Mouse (Mus musculus): ENCODE data around the gene Sez6l2. TPM values are rescaled to one million over a fixed set of nuclear protein-coding genes. Genes with fewer than 3 reads are reported as not detected.

Sez6l2 gene
- total RNA-seq, 2 experiments from 2014 or later: 0.33 to 2.9 TPM

DNA sequence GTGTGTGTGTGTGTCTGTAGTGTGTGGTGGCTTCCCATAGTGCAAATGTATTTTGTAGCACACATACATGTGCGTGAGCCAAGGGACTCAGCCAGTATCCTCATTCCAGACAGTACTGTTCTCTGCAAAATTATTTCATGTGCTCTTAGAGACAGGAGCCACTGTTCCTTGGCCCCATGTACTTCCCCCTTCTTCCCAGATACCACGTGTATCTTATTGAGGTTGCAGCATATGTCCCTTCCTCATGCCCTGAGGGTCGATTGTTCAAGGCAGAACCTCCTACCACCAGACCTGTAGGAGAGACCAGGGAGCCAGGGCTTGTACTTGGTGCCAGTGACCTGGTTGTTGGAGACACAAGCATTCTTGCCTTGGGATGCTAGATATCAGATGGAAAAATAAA lies 4.8 kb downstream of the Sez6l2 start:
- ATAC-seq (ENCODE audit: poor library complexity, severe bottlenecking): no peak

- peak; percentile 33 for ATAC-seq (ENCODE audit: poor library complexity, severe bottlenecking)
These were observed 9.4 kb downstream of the Sez6l2 start for GRCm38 (mm10) chr7:126959780-126960179.

GRCm38 (mm10) chr7:126961095-126961494 lies 10.7 kb downstream of the Sez6l2 start:
- no peak for ATAC-seq (ENCODE audit: poor library complexity, severe bottlenecking)

DNA sequence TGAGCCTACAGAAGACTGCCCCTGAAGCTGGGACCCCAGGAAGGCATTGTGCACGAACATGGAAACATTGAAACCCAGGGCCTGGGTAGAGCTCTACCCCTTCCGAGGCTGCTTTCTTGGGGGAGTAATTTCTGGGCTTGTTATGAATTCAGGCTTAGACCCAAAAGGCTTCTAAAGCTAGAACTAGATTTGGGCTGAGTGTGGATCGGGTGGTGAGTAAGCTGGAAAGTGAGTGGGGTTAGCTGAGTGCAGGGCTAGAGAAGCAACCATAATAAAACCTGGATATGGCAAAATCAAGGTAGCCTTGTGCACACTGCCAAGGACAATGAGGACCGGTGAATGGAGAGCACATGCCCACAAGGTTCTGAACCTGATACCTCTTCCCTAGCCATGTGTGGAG lies 11.6 kb downstream of the Sez6l2 start:
- no peak for ATAC-seq (ENCODE audit: poor library complexity, severe bottlenecking)

DNA sequence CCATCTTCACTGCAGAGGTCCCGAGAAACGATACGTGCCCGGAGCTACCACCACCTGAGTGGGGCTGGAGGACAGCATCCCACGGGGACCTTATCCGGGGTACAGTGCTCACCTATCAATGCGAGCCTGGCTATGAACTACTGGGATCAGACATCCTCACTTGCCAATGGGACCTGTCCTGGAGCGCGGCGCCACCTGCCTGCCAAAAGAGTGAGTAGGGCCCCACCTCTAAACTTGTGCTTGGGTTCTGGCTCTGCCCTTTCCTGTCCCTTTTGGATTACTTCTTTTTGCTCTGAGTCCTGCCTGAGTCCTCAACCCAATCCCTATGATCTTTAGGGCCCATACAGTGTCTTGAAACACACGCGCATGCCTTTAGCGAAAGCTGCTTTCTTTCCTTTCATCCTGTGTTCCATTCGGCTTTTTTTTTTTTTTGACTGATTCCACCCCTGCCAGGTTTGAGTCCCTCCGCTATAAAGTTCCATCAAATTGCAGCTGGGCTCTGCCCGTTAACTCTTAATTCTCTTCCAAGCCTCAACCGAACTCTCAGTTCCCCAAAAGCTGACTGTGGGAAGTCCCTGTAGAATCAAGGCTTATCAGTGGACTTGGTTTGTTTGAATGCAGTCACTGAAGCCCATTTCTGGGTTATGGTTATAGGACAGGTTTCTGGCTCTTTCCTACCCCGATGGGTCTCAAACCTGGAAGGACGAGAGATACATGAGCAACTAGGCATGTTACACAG lies 13.4 kb downstream of the Sez6l2 start:
- peak; percentile 40; the same call in 1 of the 2 replicates for ATAC-seq (ENCODE audit: poor library complexity, severe bottlenecking)

GRCm38 (mm10) chr7:126965568-126965967 lies 15.2 kb downstream of the Sez6l2 start:
- no peak for ATAC-seq (ENCODE audit: poor library complexity, severe bottlenecking)

- ATAC-seq (ENCODE audit: poor library complexity, severe bottlenecking): no peak
These were observed 17.0 kb downstream of the Sez6l2 start for GRCm38 (mm10) chr7:126967361-126967760.

DNA sequence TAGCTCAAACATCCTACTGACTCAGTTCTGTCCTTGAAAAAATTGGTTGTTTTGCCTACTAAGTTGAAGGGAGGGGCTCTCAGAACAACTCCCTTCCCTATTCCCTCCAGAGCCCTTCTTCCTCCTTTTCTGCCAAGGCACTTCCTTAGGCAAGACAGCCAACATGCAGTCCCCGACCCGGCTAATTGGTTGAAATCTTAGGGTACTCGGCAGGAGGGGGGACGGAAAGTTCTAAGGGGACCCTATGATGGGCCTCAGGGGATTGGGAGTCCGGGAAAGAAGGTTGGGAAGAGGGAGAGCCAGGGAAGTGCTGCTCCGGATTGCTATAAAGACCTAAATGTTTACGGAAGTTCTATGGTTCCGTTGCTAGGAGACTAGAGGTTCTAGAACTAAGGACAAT lies 25.1 kb downstream of the Sez6l2 start:
- ATAC-seq (ENCODE audit: poor library complexity, severe bottlenecking): peak; percentile 53

GRCm38 (mm10) chr7:126975893-126975949 lies 25.4 kb downstream of the Sez6l2 start, which contains the start of gene Cdipt:
Cdipt (plus strand) TSS chr7:126975914.
- ATAC-seq (ENCODE audit: poor library complexity, severe bottlenecking): no peak

DNA sequence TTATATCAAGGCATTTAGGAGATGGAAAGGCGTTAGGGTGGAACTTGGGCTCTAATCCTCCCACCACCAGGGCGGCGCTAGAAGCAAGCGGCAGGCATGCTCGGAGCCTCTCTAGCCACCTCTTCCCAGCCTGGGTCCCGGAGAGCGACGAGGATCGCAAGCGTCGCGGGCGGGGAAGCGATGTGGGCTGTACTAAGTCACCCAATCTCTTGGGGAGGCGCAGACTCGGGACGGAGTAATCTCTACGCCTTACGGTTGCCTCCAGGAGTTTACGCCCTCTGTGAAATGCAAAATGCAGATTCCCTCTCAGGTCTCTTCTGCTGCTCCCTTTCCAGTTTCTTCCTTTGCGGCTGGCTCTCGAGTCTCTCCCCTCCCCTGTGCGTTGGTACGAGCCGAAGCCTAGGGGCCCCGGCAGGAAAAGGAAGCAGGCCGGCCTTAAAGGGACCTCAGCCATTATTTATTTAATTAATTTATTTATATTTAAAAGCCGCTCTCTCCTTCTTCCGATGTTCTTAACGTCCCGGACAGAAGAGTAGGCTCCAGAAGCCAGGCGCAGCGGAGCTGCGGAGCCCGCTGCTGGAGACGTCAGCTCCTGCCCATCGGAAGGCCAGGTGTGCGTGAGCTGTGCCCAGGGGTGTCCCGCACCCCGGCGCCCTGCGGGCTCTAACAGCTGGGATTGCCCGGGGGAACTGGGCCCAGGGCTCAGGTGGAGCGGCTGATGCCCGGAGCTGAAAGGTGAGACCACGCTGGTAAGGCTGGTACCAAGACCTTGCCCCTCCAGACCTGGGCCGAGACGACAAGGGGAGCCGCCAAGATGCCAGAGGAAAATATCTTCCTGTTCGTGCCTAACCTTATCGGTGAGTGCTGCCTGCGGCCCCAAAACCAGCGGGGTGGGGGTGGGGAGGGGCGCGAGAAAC lies 25.8 kb downstream of the Sez6l2 start, which contains the start of gene Cdiptos:
TSS of gene Cdiptos (minus strand) at position 149 of the 917 bp plus-strand sequence.
- ATAC-seq (ENCODE audit: poor library complexity, severe bottlenecking): peak; percentile 95

GRCm38 (mm10) chr7:126976878-126977459 lies 26.6 kb downstream of the Sez6l2 start:
- ATAC-seq (ENCODE audit: poor library complexity, severe bottlenecking): no peak

GRCm38 (mm10) chr7:126978841-126979240 lies 28.5 kb downstream of the Sez6l2 start:
- no peak for ATAC-seq (ENCODE audit: poor library complexity, severe bottlenecking)

- no peak for ATAC-seq (ENCODE audit: poor library complexity, severe bottlenecking)
These were observed 31.2 kb downstream of the Sez6l2 start for GRCm38 (mm10) chr7:126981601-126982000.

- no peak for ATAC-seq (ENCODE audit: poor library complexity, severe bottlenecking)
These were observed 31.7 kb downstream of the Sez6l2 start for GRCm38 (mm10) chr7:126982054-126982453.

GRCm38 (mm10) chr7:126983113-126983512 lies 32.8 kb downstream of the Sez6l2 start:
- ATAC-seq (ENCODE audit: poor library complexity, severe bottlenecking): no peak

- no peak for ATAC-seq (ENCODE audit: poor library complexity, severe bottlenecking)
These were observed 34.5 kb downstream of the Sez6l2 start for GRCm38 (mm10) chr7:126984667-126985444.

- ATAC-seq (ENCODE audit: poor library complexity, severe bottlenecking): peak; percentile 52; the same call in 1 of the 2 replicates
These were observed 36.0 kb downstream of the Sez6l2 start for GRCm38 (mm10) chr7:126986319-126986718.

DNA sequence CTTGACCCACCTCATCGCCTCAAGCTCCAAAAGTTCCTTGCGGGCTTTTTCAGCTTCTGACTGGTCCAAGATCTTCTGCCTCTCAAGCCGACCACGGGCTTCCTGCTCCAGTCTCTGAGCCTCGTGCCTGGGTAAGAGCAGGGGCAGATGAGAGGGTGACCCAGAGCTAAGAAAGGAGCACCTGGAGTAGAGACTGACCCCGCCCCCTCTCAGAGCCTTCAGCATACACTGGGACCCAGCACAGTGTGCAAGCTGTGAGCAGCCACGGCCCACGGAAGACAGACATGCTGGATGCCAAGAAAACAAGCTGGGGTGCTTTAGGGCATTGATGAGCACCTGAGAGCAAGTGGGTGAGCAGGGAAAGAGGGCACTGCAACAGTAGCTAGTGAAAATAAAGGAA lies 38.5 kb downstream of the Sez6l2 start:
- no peak for ATAC-seq (ENCODE audit: poor library complexity, severe bottlenecking)

DNA sequence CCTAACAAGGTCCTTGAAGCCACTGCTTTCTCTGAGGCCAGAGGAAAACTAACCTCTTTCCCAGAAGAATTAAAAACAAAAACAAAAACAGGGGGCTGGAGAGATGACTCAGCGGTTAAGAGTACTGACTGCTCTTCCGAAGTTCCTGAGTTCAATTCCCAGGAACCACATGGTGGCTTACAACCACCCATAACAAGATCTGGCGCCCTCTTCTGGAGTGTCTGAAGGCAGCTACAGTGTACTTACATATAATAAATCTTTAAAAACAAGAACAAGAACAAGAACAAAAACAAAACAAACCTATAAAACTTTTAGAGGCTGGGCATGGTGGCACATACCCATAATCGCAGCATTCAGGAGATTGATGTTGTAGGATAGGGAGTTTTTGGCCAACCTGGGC lies 46.1 kb downstream of the Sez6l2 start:
- ATAC-seq (ENCODE audit: poor library complexity, severe bottlenecking): no peak

GRCm38 (mm10) chr7:126999568-126999967 lies 49.2 kb downstream of the Sez6l2 start:
- ATAC-seq (ENCODE audit: poor library complexity, severe bottlenecking): no peak

- ATAC-seq (ENCODE audit: poor library complexity, severe bottlenecking): no peak
These were observed 53.3 kb downstream of the Sez6l2 start for GRCm38 (mm10) chr7:127003620-127004019.
